Mouse (Mus musculus) liver, embryonic 14.5 days (tissue): ENCODE measurements around the gene Rps26. TPM values are rescaled to one million over a fixed set of nuclear protein-coding genes. Genes with fewer than 3 reads are reported as not detected.
"Not testable (repeated sequence)": the region's sequence is repeated elsewhere in the genome, so short reads cannot be mapped to it uniquely, and the experiment has no call there.

ENCODE experiments used
- ATAC-seq: fragments of 200-750 bp; cut with Nextera tagmentation; 2 replicates; pipeline ENCODE4 v1.8.0; 2017; ENCODE audit warnings: moderate number of reproducible peaks, mild to moderate bottlenecking, moderate library complexity; ENCODE audit not compliant: insufficient read depth
- DNase-seq, 3 experiments: peaks; one replicate each; pipeline ENCODE4 v3.0.0-alpha.2; 2012 to 2013; ENCODE audit warnings: low read depth in 3 of 3, low spot score in 3 of 3
- H3K27ac ChIP-seq: fragments of 300-500 bp; sonication (generic); 2 replicates; pipeline ENCODE4 v1.5.1; 2014; ENCODE audit warnings: moderate library complexity, mild to moderate bottlenecking, control low read depth, inconsistent platforms
- H3K27me3 ChIP-seq: fragments of 300-500 bp; sonication (generic); 2 replicates; pipeline ENCODE4 v1.6.1; 2014; ENCODE audit warnings: mild to moderate bottlenecking, low read length, moderate library complexity; ENCODE audit not compliant: control insufficient read depth, insufficient read depth
- H3K36me3 ChIP-seq: fragments of 300-500 bp; sonication (generic); replicated peaks from 2 replicates; pipeline ENCODE4 v1.6.1; 2014; ENCODE audit warnings: low read depth; ENCODE audit not compliant: control insufficient read depth, insufficient read depth
- H3K4me1 ChIP-seq, 2 experiments: fragments of 200-500 bp in 1 of 2; fragments of 300-500 bp in 1 of 2; sonication (generic) in 1 of 2; replicated peaks; 2 replicates each; pipeline ENCODE4 v1.6.1; 2012 to 2014; ENCODE audit warnings: antibody characterized with exemption in 1 of 2, inconsistent platforms in 1 of 2, low read length in 1 of 2; ENCODE audit not compliant: control insufficient read depth in 2 of 2, insufficient read depth in 2 of 2
- H3K4me2 ChIP-seq: fragments of 300-500 bp; sonication (generic); 2 replicates; pipeline ENCODE4 v1.6.1; 2014; ENCODE audit warnings: low read depth, mild to moderate bottlenecking, control low read depth, moderate library complexity
- H3K4me3 ChIP-seq, 2 experiments: fragments of 200-500 bp in 1 of 2; fragments of 300-500 bp in 1 of 2; sonication (generic) in 1 of 2; 2 replicates each; pipeline ENCODE4 v1.5.1; 2012 to 2014; ENCODE audit warnings: low read depth in 2 of 2, low read length in 2 of 2, mild to moderate bottlenecking in 2 of 2, control low read depth in 1 of 2, inconsistent platforms in 1 of 2, moderate library complexity in 1 of 2; ENCODE audit not compliant: insufficient read depth in 1 of 2
- H3K9ac ChIP-seq: fragments of 300-500 bp; sonication (generic); replicated peaks from 2 replicates; pipeline ENCODE4 v1.6.1; 2014; ENCODE audit warnings: mild to moderate bottlenecking, control low read depth, moderate library complexity
- H3K9me3 ChIP-seq: fragments of 300-500 bp; sonication (generic); 2 replicates; pipeline ENCODE4 v1.6.1; 2016; ENCODE audit warnings: low read length, mixed read lengths; ENCODE audit not compliant: control insufficient read depth
- CTCF ChIP-seq: IDR thresholded peaks from 2 replicates; pipeline ENCODE4 v1.5.1; 2016; ENCODE audit warnings: antibody characterized with exemption, low read depth, control low read depth
- EP300 ChIP-seq: IDR thresholded peaks from 2 replicates; pipeline ENCODE4 v1.6.1; 2016; ENCODE audit warnings: antibody characterized with exemption, low read depth
- WGBS: fragments of 180-500 bp; shearing (Covaris S2); extraction: QIAGEN DNeasy Blood & Tissue Kit; methylation state at CpG from one replicate; pipeline ENCODE4 v1.1.7; 2014; ENCODE audit not compliant: insufficient replicate concordance; 5-methylcytosine and 5-hydroxymethylcytosine counted together
- polyA plus RNA-seq, 2 experiments: library from polyadenylated mRNA; depleted of rRNA in 1 of 2; stranded (reverse) in 1 of 2; unstranded in 1 of 2; fragments of >200 nt; fragmentation: Nextera tagmentation in 1 of 2; extraction: Ambion mirVana in 1 of 2; gene quantifications; 2 replicates each; pipeline versions ENCODE4 v1.2.1 to v1.2.3; 2012 to 2014

Gene Rps26
- polyA plus RNA-seq, 2 experiments, result 643 to 867 TPM

GRCm38 (mm10) chr10:128625287-128625894 is 1.2 kb downstream of the Rps26 start:
- no peaks in the 10 kb centered on the region for H3K9me3 ChIP-seq
- peaks cover 25% of the 10 kb centered on the region for H3K36me3 ChIP-seq
- H3K4me3 ChIP-seq, result peak overlapping the region; percentile 89 to 91
- H3K4me1 ChIP-seq, result peaks cover 37 to 39% of the 10 kb centered on the region in 2 experiments
- peak overlapping the region; percentile 81 for H3K27ac ChIP-seq
- WGBS, result 11% methylated on average over 7 of the region's 7 CpGs
- TF ChIP-seq EP300, result no peak
- TF ChIP-seq CTCF, result no peak
- DNase-seq (peak; percentile 57 to 71 (median 68)), ATAC-seq (peak; percentile 40)
- H3K9ac ChIP-seq, result peak overlapping the region; percentile 95
- peak overlapping the region; percentile 95 for H3K4me2 ChIP-seq
- H3K27me3 ChIP-seq, result no peaks in the 10 kb centered on the region

DNA sequence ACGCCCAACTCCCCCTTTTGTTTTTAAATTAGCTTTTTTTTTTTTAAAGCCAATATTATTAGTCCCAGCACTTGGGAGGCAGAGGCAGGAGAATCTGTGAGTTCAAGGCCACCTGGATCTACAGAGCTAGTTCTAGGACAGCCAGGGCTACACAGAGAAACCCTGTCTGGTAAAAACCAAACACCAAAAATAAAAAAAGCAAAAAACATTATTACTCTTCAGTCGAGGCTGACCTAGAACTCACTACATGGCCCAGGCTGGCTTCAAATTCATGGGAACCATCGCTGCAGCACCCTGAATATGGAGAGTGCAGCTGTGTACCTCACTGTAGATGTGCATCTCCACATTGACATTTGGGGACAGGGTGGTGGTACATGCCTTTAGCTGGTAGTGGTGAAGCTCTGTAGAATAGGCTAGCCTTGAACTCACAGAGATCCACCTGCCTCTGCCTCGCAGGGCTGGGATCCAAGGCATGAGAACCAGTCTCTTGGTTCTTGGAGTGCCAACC is 3.4 kb downstream of the Rps26 start:
- Histone ChIP-seq H3K4me1 (peaks cover 20 to 21% of the 10 kb centered on the region in 2 experiments), H3K36me3 (peaks cover 25% of the 10 kb centered on the region)
- not testable (repeated sequence) for H3K9me3 ChIP-seq, H3K9ac ChIP-seq, H3K27ac ChIP-seq, DNase-seq, H3K4me2 ChIP-seq, ATAC-seq, H3K27me3 ChIP-seq, H3K4me3 ChIP-seq
- 72% methylated on average over 4 of the region's 4 CpGs for WGBS

- no peak for TF ChIP-seq CTCF
- TF ChIP-seq EP300, result no peak
- WGBS, result 62% methylated on average over 4 of the region's 4 CpGs
- Histone ChIP-seq H3K9me3 (no peaks in the 10 kb centered on the region), H3K9ac (no peak overlapping the region), H3K4me1 (peaks cover 15 to 17% of the 10 kb centered on the region in 2 experiments), H3K27ac (no peak overlapping the region), H3K4me3 (no peak overlapping the region), H3K27me3 (no peaks in the 10 kb centered on the region), H3K36me3 (peaks cover 25% of the 10 kb centered on the region), H3K4me2 (no peak overlapping the region)
- ATAC-seq (no peak), DNase-seq (no peak)
These were observed 3.8 kb downstream of the Rps26 start for GRCm38 (mm10) chr10:128622702-128623101.

- no peak for TF ChIP-seq EP300
- peak; percentile 26; the same call in 1 of the 2 replicates for TF ChIP-seq CTCF
- peaks cover 25% of the 10 kb centered on the region for H3K36me3 ChIP-seq
- ATAC-seq, result no peak
- 63% methylated on average over 3 of the region's 3 CpGs for WGBS
- no peak overlapping the region for H3K9ac ChIP-seq
- H3K4me2 ChIP-seq, result no peak overlapping the region
- no peak overlapping the region for H3K4me3 ChIP-seq
- DNase-seq, result no peak
- H3K4me1 ChIP-seq, result peaks cover 10 to 12% of the 10 kb centered on the region in 2 experiments
- H3K27ac ChIP-seq, result no peak overlapping the region
- H3K27me3 ChIP-seq, result no peaks in the 10 kb centered on the region
- H3K9me3 ChIP-seq, result no peaks in the 10 kb centered on the region
These were observed 4.5 kb downstream of the Rps26 start for GRCm38 (mm10) chr10:128621986-128622520.

- Histone ChIP-seq H3K4me2 (no peak overlapping the region), H3K27me3 (no peaks in the 10 kb centered on the region), H3K4me3 (no peak overlapping the region), H3K4me1 (peaks cover 4 to 9% of the 10 kb centered on the region in 2 experiments), H3K9me3 (no peaks in the 10 kb centered on the region), H3K27ac (no peak overlapping the region), H3K9ac (no peak overlapping the region), H3K36me3 (peaks cover 21% of the 10 kb centered on the region)
- TF ChIP-seq EP300 (no peak), CTCF (no peak)
- DNase-seq, result no peak
- no peak for ATAC-seq
These were observed 6.3 kb downstream of the Rps26 start for GRCm38 (mm10) chr10:128620241-128620640.

DNA sequence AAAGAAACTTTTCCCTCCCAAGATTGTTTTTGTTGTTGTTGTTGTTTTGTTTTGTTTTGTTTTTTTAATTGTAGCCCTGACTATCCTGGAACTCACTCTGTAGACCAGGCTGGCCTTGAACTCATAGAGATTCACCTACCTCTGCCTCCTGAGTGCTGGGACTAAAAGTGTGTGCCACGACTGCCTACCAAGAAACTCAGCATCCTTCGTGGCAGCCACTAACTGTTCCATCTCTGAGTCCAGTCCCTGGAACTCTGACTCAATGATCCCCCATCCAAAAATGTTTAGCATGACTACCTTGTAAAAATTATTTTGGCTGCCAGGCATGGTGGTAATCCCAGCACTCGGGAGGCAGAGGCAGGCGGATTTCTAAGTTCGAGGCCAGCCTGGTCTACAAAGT is 7.4 kb downstream of the Rps26 start:
- H3K9me3 ChIP-seq, DNase-seq, H3K4me1 ChIP-seq, H3K27me3 ChIP-seq, H3K4me2 ChIP-seq, H3K36me3 ChIP-seq, H3K27ac ChIP-seq, H3K9ac ChIP-seq, H3K4me3 ChIP-seq, ATAC-seq: not testable (repeated sequence)
- 71% methylated on average over 5 of the region's 5 CpGs for WGBS
